Mouse (Mus musculus) cerebellum, adult 11 months (tissue): ENCODE data around the gene Bcl2a1d.
"Not testable (repeated sequence)": the region's sequence is repeated elsewhere in the genome, so short reads cannot be mapped to it uniquely, and the experiment has no call there.

Experiments
- DNase-seq: peaks from one replicate; pipeline ENCODE4 v3.0.0; 2022

Gene Bcl2a1d

DNA sequence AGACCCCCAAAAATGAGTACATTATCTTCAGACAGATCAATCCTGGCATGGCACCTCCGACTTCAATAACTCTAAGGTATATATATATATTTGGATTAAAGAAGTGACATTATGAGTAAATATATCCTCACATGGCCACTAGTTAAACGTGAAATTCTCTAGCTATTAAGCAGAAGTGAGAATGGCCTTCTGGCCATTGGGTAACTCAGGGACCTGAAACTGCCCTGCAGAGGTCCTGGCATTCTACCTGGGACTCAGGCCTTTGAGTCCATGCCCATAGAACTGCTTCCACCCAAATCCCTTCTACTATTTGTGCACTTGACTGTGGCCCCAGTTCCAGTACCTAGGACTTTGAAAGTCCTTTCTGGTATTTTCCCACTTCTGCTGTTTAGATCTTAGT, 40.4 kb downstream of the Bcl2a1d start:
- DNase-seq = not testable (repeated sequence)

DNA sequence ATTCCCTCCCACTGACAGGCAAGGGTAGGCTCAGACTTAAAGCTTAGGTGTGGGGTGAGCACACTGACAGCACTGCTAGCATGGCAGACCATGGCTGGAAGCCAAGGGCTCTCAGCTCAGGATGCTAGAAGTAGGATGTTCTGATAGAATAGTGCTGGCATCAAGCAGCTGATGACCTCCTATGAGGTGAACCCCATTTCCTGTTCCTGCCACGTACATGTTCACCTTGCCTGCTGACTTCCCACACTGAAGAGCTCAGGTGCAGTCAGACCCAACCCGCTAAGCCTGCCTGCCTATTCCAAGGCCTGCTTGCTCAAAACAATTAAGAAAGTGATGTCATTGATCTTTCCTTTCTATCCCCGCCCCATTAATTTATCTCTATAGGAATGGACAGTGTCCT, 42.3 kb downstream of the Bcl2a1d start:
- not testable (repeated sequence) for DNase-seq

DNA sequence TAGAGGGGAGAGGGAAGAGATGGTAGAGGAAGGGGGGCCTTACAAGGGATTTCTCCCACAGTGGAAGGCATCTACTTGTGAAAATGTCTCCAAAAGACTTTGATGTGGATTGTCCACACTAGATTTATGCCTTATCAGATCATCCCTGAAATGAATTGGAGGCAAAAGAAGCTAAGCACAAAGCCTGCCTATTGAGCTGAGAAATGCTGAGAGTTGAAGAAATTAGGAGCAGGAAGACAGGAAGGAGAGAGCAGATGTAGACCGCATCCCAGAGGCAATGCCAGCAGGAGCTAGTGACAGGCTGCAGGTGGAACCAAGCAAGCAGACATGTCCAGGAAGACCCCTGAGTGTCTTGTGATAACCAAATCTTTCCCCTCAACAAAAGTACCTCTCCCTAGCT, 45.0 kb downstream of the Bcl2a1d start:
- DNase-seq = peak; percentile 13
